Mouse (Mus musculus) heart, embryonic 16.5 days (tissue): ENCODE results near the gene Ak5. TPM values are rescaled to one million over a fixed set of nuclear protein-coding genes. Genes with fewer than 3 reads are reported as not detected.

ENCODE experiments used
- ATAC-seq: fragments of 200-750 bp; cut with Nextera tagmentation; replicated peaks from 2 replicates; pipeline ENCODE4 v1.8.0; 2017; ENCODE audit warnings: moderate number of reproducible peaks; ENCODE audit not compliant: insufficient read depth, low FRiP score; ENCODE audit errors: extremely low read depth
- H3K27ac ChIP-seq: fragments of 300-500 bp; sonication (generic); 2 replicates; pipeline ENCODE4 v1.5.1; 2014; ENCODE audit warnings: mild to moderate bottlenecking, low read length, control low read depth, moderate library complexity
- H3K27me3 ChIP-seq: fragments of 300-500 bp; sonication (generic); 2 replicates; pipeline ENCODE4 v1.6.1; 2014; ENCODE audit warnings: low read length, mixed read lengths; ENCODE audit not compliant: control insufficient read depth, insufficient read depth
- H3K36me3 ChIP-seq: fragments of 300-500 bp; sonication (generic); 2 replicates; pipeline ENCODE4 v1.6.1; 2014; ENCODE audit not compliant: control insufficient read depth, insufficient read depth
- H3K4me1 ChIP-seq: fragments of 300-500 bp; sonication (generic); 2 replicates; pipeline ENCODE4 v1.6.1; 2014; ENCODE audit warnings: low read length, mixed read lengths; ENCODE audit not compliant: control insufficient read depth, insufficient read depth
- H3K4me2 ChIP-seq: fragments of 300-500 bp; sonication (generic); 2 replicates; pipeline ENCODE4 v1.6.1; 2014; ENCODE audit warnings: low read depth, mild to moderate bottlenecking, control low read depth, low read length
- H3K4me3 ChIP-seq: fragments of 300-500 bp; sonication (generic); 2 replicates; pipeline ENCODE4 v1.5.1; 2014; ENCODE audit warnings: mild to moderate bottlenecking, control low read depth, low read length
- H3K9ac ChIP-seq: fragments of 300-500 bp; sonication (generic); 2 replicates; pipeline ENCODE4 v1.6.1; 2014; ENCODE audit warnings: low read length, control low read depth
- H3K9me3 ChIP-seq: fragments of 300-500 bp; sonication (generic); replicated peaks from 2 replicates; pipeline ENCODE4 v1.6.1; 2016; ENCODE audit warnings: low read length; ENCODE audit not compliant: control insufficient read depth
- WGBS: fragments of 180-500 bp; shearing (Covaris S2); extraction: QIAGEN DNeasy Blood & Tissue Kit; methylation state at CpG from one replicate; pipeline ENCODE4 v1.1.7; 2014; 5-methylcytosine and 5-hydroxymethylcytosine counted together
- polyA plus RNA-seq: library from polyadenylated mRNA; unstranded; fragments of >200 nt; fragmentation: Nextera tagmentation; extraction: Ambion mirVana; gene quantifications from 2 replicates; pipeline ENCODE4 v1.2.1, GENCODE M21; 2015

The Ak5 gene
- polyA plus RNA-seq, 1 experiment from 2014 or later = 1.4 TPM

- ATAC-seq = no peak
- Histone ChIP-seq H3K27ac (no peak overlapping the region), H3K9me3 (no peaks in the 10 kb centered on the region), H3K36me3 (no peaks in the 10 kb centered on the region), H3K4me3 (peak overlapping the region; percentile 55), H3K9ac (no peak overlapping the region), H3K4me1 (peaks cover 6% of the 10 kb centered on the region), H3K4me2 (peak overlapping the region; percentile 89), H3K27me3 (peaks cover 32% of the 10 kb centered on the region)
- WGBS = 2% methylated on average over 16 of the region's 16 CpGs
Measured at GRCm38 (mm10) chr3:152666991-152667355, 1.2 kb downstream of the Ak5 start.

- H3K4me3 ChIP-seq = no peak overlapping the region
- no peak overlapping the region for H3K4me2 ChIP-seq
- no peaks in the 10 kb centered on the region for H3K36me3 ChIP-seq
- H3K27me3 ChIP-seq = no peaks in the 10 kb centered on the region
- H3K27ac ChIP-seq = no peak overlapping the region
- no peak overlapping the region for H3K9ac ChIP-seq
- WGBS = 74% methylated on average over 2 of the region's 2 CpGs
- H3K4me1 ChIP-seq = no peaks in the 10 kb centered on the region
- H3K9me3 ChIP-seq = no peaks in the 10 kb centered on the region; the same call in 1 of the 2 replicates
- ATAC-seq = no peak
Measured at GRCm38 (mm10) chr3:152658592-152658991, 9.6 kb downstream of the Ak5 start.

DNA sequence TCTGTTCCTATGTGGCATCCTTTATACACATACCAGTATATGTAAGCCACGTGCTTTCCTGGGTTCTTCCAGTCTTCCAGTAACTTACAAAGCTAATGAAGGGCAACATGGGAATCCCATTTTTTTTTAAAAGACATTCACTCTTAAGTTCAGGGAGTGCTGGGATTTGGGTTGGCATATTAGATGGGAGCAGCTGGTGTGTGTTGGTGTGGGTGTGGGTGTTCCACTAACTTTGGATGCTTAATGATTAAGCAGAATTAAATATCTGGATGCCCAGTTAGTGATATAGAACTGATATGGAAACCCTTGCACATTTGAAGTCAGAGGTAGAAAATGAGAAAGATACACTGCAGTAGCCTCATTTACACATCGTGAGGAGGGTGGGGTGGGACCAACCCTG lies 16.2 kb downstream of the Ak5 start:
- no peak for ATAC-seq
- H3K4me1 ChIP-seq = no peaks in the 10 kb centered on the region
- H3K9ac ChIP-seq = no peak overlapping the region
- no peak overlapping the region for H3K27ac ChIP-seq
- H3K27me3 ChIP-seq = no peaks in the 10 kb centered on the region
- no peak overlapping the region for H3K4me2 ChIP-seq
- WGBS = 88% methylated on average over 2 of the region's 2 CpGs
- H3K4me3 ChIP-seq = no peak overlapping the region
- H3K9me3 ChIP-seq = no peaks in the 10 kb centered on the region
- H3K36me3 ChIP-seq = no peaks in the 10 kb centered on the region

GRCm38 (mm10) chr3:152644610-152645009 lies 23.6 kb downstream of the Ak5 start:
- 79% methylated on average over 5 of the region's 5 CpGs for WGBS

DNA sequence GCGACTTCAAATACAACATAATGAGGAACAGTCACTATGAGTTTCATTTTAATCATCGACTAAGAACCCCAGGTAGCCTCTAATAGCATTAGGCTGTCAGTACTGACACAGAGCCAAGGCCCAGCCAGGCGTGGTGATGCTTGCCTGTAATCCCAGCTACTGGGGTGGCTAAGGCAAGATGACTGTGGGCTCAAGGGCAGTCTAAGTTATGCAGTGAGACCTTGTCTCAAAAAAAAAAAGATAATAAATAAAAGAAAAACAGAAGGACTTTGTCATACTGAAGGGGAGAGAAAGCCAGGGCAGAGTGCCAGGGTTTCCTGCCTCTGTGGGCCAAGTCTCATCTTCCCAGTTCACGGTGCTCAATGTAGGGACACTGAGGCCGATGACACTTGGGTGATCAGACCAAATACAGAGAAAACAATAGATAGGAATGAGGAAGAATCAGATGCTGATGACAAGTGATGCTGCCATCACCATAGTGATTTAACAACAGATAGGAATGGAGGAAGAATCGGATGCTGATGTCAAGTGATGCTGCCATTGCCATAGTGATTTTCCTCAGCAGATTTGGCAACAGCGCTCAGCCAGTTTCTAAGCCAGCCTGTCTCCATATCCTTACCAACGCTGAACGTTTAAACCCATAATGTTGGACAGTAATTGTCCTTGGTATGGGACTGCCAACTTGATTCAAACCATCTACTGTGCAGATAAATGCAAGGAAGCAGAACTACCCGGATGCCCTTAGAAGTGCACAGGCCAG lies 42.9 kb downstream of the Ak5 start:
- WGBS = 78% methylated on average over 10 of the region's 10 CpGs
- no peak overlapping the region for H3K4me3 ChIP-seq
- no peaks in the 10 kb centered on the region for H3K9me3 ChIP-seq
- H3K4me1 ChIP-seq = no peaks in the 10 kb centered on the region
- H3K9ac ChIP-seq = no peak overlapping the region
- no peaks in the 10 kb centered on the region for H3K36me3 ChIP-seq
- no peak overlapping the region for H3K27ac ChIP-seq
- H3K27me3 ChIP-seq = no peaks in the 10 kb centered on the region
- no peak overlapping the region for H3K4me2 ChIP-seq
- ATAC-seq = no peak

More at GRCm38 (mm10) chr3:152644610-152645009, 23.6 kb downstream of the Ak5 start:
- Histone ChIP-seq H3K4me3 (no peak overlapping the region), H3K36me3 (no peaks in the 10 kb centered on the region), H3K27ac (no peak overlapping the region), H3K9me3 (no peaks in the 10 kb centered on the region), H3K4me1 (no peaks in the 10 kb centered on the region), H3K27me3 (no peaks in the 10 kb centered on the region), H3K4me2 (no peak overlapping the region), H3K9ac (no peak overlapping the region)
- no peak for ATAC-seq

- WGBS = 66% methylated on average over 11 of the region's 11 CpGs
- Histone ChIP-seq H3K4me3 (no peak overlapping the region), H3K27me3 (no peaks in the 10 kb centered on the region), H3K36me3 (no peaks in the 10 kb centered on the region), H3K9ac (no peak overlapping the region), H3K4me2 (no peak overlapping the region), H3K27ac (no peak overlapping the region), H3K4me1 (no peaks in the 10 kb centered on the region), H3K9me3 (no peaks in the 10 kb centered on the region)
- no peak for ATAC-seq
Measured at GRCm38 (mm10) chr3:152620534-152620933, 47.6 kb downstream of the Ak5 start.

DNA sequence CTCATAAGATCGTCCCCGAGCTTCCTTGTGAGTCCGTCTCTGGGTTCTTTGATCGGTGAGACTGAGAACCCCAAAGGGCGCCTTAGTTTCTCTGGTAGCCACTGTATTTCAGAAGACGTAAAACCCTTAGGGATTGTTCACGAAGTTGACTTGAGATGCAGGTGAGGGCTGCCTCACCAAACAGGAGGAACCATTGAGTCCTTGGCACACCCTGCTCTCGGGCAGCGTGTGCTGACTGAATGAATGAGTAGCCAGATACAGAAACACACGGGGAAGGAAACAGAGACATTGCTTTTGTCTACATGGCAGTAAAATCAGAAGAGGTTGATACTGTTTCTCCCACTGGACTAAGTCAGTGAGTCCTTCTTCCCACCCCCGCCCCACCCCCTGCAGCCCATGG lies 48.1 kb downstream of the Ak5 start:
- ATAC-seq = no peak
- no peak overlapping the region for H3K4me3 ChIP-seq
- no peaks in the 10 kb centered on the region for H3K27me3 ChIP-seq
- H3K4me2 ChIP-seq = no peak overlapping the region
- no peaks in the 10 kb centered on the region for H3K4me1 ChIP-seq
- 86% methylated on average over 11 of the region's 11 CpGs for WGBS
- H3K9ac ChIP-seq = no peak overlapping the region
- H3K36me3 ChIP-seq = no peaks in the 10 kb centered on the region
- H3K9me3 ChIP-seq = no peaks in the 10 kb centered on the region
- no peak overlapping the region for H3K27ac ChIP-seq

- WGBS = 85% methylated on average over 5 of the region's 5 CpGs
- ATAC-seq = no peak
- no peak overlapping the region for H3K4me3 ChIP-seq
- H3K4me2 ChIP-seq = no peak overlapping the region
- no peaks in the 10 kb centered on the region for H3K9me3 ChIP-seq
- no peaks in the 10 kb centered on the region for H3K36me3 ChIP-seq
- H3K9ac ChIP-seq = no peak overlapping the region
- no peak overlapping the region for H3K27ac ChIP-seq
- H3K27me3 ChIP-seq = no peaks in the 10 kb centered on the region
- no peaks in the 10 kb centered on the region for H3K4me1 ChIP-seq
Measured at GRCm38 (mm10) chr3:152609076-152609475, 59.1 kb downstream of the Ak5 start.

DNA sequence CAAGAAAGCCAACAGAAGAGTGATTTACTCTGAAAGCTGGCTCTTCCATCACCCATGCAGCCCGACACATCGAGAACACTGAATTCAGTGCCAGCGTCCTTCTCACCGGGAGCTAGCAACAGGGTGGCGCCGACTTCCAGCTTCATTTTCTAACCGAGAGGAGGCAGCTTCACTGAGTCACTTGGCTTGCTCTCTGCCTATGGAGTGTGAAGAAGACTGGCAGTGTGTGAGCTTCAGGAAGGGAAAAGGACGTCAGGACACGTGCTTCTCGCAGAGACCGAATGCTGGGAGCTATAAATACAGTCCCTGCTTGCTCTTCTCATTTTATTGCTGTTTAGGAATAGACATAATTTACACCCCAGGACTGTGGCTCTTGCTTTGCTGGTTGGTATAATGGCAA lies 62.3 kb downstream of the Ak5 start:
- Histone ChIP-seq H3K4me2 (no peak overlapping the region), H3K27me3 (no peaks in the 10 kb centered on the region), H3K4me3 (no peak overlapping the region), H3K9ac (no peak overlapping the region), H3K4me1 (no peaks in the 10 kb centered on the region), H3K36me3 (no peaks in the 10 kb centered on the region), H3K27ac (no peak overlapping the region), H3K9me3 (no peaks in the 10 kb centered on the region)
- WGBS = 58% methylated on average over 11 of the region's 11 CpGs
- no peak for ATAC-seq
